Mouse (Mus musculus) gastrocnemius, adult 18-20 months (tissue): ENCODE results near the gene Gm6465. TPM values are rescaled to one million over a fixed set of nuclear protein-coding genes. Genes with fewer than 3 reads are reported as not detected.
"Not testable (repeated sequence)": the region's sequence is repeated elsewhere in the genome, so short reads cannot be mapped to it uniquely, and the experiment has no call there.

ENCODE experiments used
- DNase-seq: peaks from one replicate; pipeline ENCODE4 v3.0.0; 2021; ENCODE audit warnings: low spot score
- long read RNA-seq, 2 experiments: library from polyadenylated mRNA; stranded (forward); transcript quantifications; one replicate each; pipeline ENCODE4 v2.0.0; 2021
- total RNA-seq, 2 experiments: library from RNA; stranded (reverse); gene quantifications; 2 replicates each; pipeline ENCODE4 v1.2.3; 2021

Gm6465 gene
- not detected for total RNA-seq
- long read RNA-seq, experiment 1, result 0 reads
- long read RNA-seq, experiment 2, result 0 reads

DNA sequence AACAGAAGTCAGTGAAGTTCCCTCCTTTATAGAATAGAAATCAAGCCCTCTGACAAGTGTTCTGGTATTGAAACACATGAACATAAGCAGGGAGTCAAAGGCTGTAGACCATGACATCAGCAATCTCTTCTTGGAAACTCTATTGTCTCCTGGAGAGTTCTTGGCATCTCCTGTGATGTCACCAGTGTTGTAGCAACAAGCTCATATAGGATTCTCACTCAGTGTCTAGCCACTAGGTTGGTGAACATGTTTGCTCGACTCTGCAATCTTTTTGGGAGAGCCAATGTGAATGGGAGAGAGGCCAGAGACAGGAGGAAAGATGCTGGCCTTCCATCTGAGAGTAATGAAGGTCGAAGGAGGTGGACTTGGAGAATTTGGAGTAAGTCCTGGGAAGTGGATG, at the start of gene Gm6465:
Gene Gm6465 (plus strand): TSS at position 301 of the 400 bp plus-strand sequence.
- DNase-seq, result not testable (repeated sequence)

- DNase-seq, result not testable (repeated sequence)
Observed at GRCm38 (mm10) chr5:11845824-11846223, 485 bp downstream of the Gm6465 start.

GRCm38 (mm10) chr5:11857909-11858308, 12.6 kb downstream of the Gm6465 start:
- DNase-seq, result not testable (repeated sequence)

Other genes starting within 250 kb of the Gm6465 start
- gene Gm8922, start 163.6 kb upstream of the Gm6465 start, total RNA-seq, result not detected
- gene Gm8926, start 75.0 kb upstream of the Gm6465 start, total RNA-seq, result not detected
- not detected for gene 4933402N22Rik, start 72.5 kb downstream of the Gm6465 start, total RNA-seq